Mouse (Mus musculus) ES-Bruce4 (cell line): ENCODE results near the gene Rpl13. TPM values are rescaled to one million over a fixed set of nuclear protein-coding genes. Genes with fewer than 3 reads are reported as not detected.
"Not testable (repeated sequence)": the region's sequence is repeated elsewhere in the genome, so short reads cannot be mapped to it uniquely, and the experiment has no call there.

Source experiments
- H3K27ac ChIP-seq: 2 replicates; pipeline ENCODE4 v1.5.1; 2012; ENCODE audit warnings: low read length, inconsistent platforms; ENCODE audit not compliant: insufficient read depth
- H3K27me3 ChIP-seq: 2 replicates; pipeline ENCODE4 v1.6.1; 2012; ENCODE audit warnings: mild to moderate bottlenecking, low read length, inconsistent platforms; ENCODE audit not compliant: control insufficient read depth, poor library complexity, insufficient read depth, severe bottlenecking
- H3K36me3 ChIP-seq: 2 replicates; pipeline ENCODE4 v1.6.1; 2012; ENCODE audit warnings: inconsistent platforms, mild to moderate bottlenecking, low read length, moderate library complexity; ENCODE audit not compliant: control insufficient read depth, poor library complexity, insufficient read depth, severe bottlenecking
- H3K4me1 ChIP-seq: one replicate; pipeline ENCODE4 v1.8.1; 2011; ENCODE audit warnings: low read length; ENCODE audit not compliant: control insufficient read depth, insufficient read depth
- H3K4me3 ChIP-seq: 2 replicates; pipeline ENCODE4 v1.5.1; 2011; ENCODE audit warnings: low read depth, mild to moderate bottlenecking, low read length
- H3K9ac ChIP-seq: 2 replicates; pipeline ENCODE4 v1.6.1; 2012; ENCODE audit warnings: low read depth, mild to moderate bottlenecking, inconsistent platforms; ENCODE audit not compliant: poor library complexity, severe bottlenecking
- H3K9me3 ChIP-seq: replicated peaks from 2 replicates; pipeline ENCODE4 v1.6.1; 2012; ENCODE audit warnings: mild to moderate bottlenecking, low read length, inconsistent platforms; ENCODE audit not compliant: control insufficient read depth, poor library complexity, insufficient read depth, severe bottlenecking
- CTCF ChIP-seq: IDR thresholded peaks from one replicate; pipeline ENCODE4 v1.8.1; 2011; ENCODE audit warnings: low read depth, low read length
- EP300 ChIP-seq: IDR thresholded peaks from 2 replicates; pipeline ENCODE4 v1.6.1; 2011; ENCODE audit warnings: low read depth, low read length; ENCODE audit not compliant: insufficient read depth
- POLR2A ChIP-seq: IDR thresholded peaks from one replicate; pipeline ENCODE4 v1.8.1; 2011; ENCODE audit warnings: low read length; ENCODE audit not compliant: insufficient read depth
- polyA plus RNA-seq: library from polyadenylated mRNA; stranded (reverse); fragments of >200 nt; gene quantifications from 2 replicates; pipeline ENCODE4 v1.2.4, GENCODE M21; 2011; ENCODE audit warnings: low read depth; ENCODE audit not compliant: missing spikeins, insufficient read depth, insufficient read length

Rpl13 gene
- polyA plus RNA-seq, 1 experiment = 2,592 TPM

DNA sequence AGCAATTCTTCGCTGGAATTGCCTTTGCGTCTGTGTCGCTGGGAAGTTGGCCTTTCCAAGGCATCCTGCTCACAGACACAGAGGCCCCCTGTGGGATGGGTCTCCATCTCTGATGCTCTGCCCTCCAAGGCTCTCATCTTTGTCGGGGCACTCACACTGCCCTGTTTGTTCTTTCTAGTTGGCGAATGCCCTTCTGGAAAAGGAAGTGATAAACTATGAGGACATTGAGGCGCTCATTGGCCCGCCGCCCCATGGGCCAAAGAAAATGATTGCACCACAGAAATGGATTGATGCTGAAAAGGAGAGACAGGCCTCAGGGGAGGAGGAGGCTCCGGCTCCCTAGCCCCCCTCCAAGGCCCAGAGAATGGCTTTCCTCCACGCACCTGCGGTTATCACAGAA is 4.9 kb upstream of the Rpl13 start:
- H3K9ac ChIP-seq = no peak overlapping the region
- H3K4me3 ChIP-seq = no peak overlapping the region
- no peaks in the 10 kb centered on the region for H3K27me3 ChIP-seq
- H3K27ac ChIP-seq = no peak overlapping the region
- no peaks in the 10 kb centered on the region for H3K4me1 ChIP-seq
- TF ChIP-seq CTCF (no peak), EP300 (no peak), POLR2A (no peak)
- no peaks in the 10 kb centered on the region for H3K9me3 ChIP-seq
- H3K36me3 ChIP-seq = peaks cover 11% of the 10 kb centered on the region

DNA sequence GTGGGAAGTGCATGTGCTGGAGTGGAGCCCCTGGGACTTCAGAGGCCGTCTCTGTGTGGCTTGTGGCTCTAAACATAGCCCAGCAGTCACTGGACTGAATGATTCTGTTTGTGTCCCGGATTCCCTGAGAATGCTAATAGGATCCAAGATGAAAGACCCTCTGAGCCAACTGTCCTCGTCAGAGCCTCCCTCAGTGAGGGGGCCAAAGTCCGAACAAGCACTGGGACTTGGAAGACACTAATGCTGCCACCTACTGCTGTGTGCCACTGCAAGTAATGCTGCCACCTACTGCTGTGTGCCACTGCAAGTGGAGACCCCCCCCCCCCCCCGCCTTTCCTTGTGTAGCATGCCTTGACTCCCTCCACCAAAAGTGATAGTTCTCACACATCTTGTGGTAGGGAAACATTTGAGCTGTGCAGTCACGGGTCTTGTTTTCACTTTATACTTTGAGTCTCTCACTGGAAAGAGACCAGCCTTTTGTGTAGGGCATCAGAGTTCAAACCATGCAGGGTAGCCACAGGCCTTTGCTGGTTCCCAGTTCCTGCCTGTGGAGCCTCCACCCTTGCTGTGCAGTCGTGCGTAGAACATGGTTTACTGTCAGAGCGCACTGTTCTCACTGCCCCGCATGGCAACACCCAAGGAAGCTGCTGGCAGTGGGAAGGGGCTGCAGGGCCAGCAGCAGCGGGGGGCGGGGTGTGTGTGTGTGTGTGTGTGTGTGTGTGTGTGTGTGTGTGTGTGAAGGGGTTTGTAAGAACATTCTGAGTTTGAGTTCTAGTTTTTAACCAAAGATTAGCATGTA is 4.2 kb upstream of the Rpl13 start:
- no peaks in the 10 kb centered on the region for H3K27me3 ChIP-seq
- H3K36me3 ChIP-seq = peaks cover 17% of the 10 kb centered on the region
- no peak overlapping the region for H3K9ac ChIP-seq
- no peak overlapping the region for H3K4me3 ChIP-seq
- no peak for TF ChIP-seq POLR2A
- TF ChIP-seq CTCF = peak; percentile 0
- H3K27ac ChIP-seq = no peak overlapping the region
- H3K9me3 ChIP-seq = no peaks in the 10 kb centered on the region
- no peaks in the 10 kb centered on the region for H3K4me1 ChIP-seq

- Histone ChIP-seq H3K9me3 (no peaks in the 10 kb centered on the region), H3K27me3 (no peaks in the 10 kb centered on the region), H3K36me3 (peaks cover 29% of the 10 kb centered on the region), H3K27ac (peak overlapping the region; percentile 96), H3K4me3 (peak overlapping the region; percentile 53), H3K4me1 (no peaks in the 10 kb centered on the region), H3K9ac (peak overlapping the region; percentile 97)
- TF ChIP-seq CTCF (no peak), EP300 (peak; percentile 62; the same call in 1 of the 2 replicates)
Observed at GRCm38 (mm10) chr8:123100288-123100687, 1.9 kb upstream of the Rpl13 start.

DNA sequence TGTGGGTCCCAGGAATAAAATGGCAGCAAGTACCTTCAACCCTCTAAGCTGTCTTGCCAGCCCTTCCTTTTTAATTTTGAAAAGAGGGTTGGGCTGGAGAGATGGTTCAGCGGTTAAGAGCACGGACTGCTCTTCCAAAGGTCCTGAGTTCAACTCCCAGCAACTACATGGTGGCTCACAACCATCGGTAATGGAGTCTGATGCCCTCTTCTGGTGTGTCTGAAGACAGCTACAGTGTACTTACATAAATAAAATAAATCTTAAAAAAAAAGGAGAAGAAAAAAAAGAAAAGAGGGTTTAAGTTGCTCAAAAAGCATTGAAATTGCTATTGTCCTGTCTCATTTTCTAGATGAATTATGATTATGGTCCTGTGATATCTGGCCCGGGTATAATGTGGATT is 906 bp upstream of the Rpl13 start:
- TF ChIP-seq CTCF (no peak), EP300 (no peak), POLR2A (no peak)
- peak overlapping the region; percentile 97 for H3K9ac ChIP-seq
- peak overlapping the region; percentile 96 for H3K27ac ChIP-seq
- H3K9me3 ChIP-seq = no peaks in the 10 kb centered on the region
- H3K4me1 ChIP-seq = no peaks in the 10 kb centered on the region
- H3K27me3 ChIP-seq = no peaks in the 10 kb centered on the region
- no peak overlapping the region for H3K4me3 ChIP-seq
- peaks cover 33% of the 10 kb centered on the region for H3K36me3 ChIP-seq

DNA sequence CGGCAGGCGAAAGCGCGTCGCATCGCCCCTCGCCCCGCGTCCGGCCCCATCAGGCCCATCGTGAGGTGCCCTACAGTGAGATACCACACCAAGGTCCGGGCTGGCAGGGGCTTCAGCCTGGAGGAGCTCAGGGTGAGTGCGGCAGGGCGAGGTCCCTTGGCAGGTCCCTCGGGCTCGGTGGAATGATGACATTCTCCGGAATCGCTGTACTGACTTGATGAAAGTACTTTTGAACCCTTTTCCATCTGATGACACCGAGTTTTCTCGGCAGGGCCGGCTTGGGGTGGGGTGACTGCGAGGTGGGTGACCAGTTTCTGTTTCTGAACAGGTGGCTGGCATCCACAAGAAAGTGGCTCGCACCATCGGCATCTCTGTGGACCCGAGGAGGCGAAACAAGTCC is 705 bp downstream of the Rpl13 start:
- peak overlapping the region; percentile 84 for H3K4me3 ChIP-seq
- peaks cover 33% of the 10 kb centered on the region for H3K36me3 ChIP-seq
- H3K27me3 ChIP-seq, H3K4me1 ChIP-seq, H3K9me3 ChIP-seq: not testable (repeated sequence)
- H3K27ac ChIP-seq = peak overlapping the region; percentile 73
- peak overlapping the region; percentile 97 for H3K9ac ChIP-seq

DNA sequence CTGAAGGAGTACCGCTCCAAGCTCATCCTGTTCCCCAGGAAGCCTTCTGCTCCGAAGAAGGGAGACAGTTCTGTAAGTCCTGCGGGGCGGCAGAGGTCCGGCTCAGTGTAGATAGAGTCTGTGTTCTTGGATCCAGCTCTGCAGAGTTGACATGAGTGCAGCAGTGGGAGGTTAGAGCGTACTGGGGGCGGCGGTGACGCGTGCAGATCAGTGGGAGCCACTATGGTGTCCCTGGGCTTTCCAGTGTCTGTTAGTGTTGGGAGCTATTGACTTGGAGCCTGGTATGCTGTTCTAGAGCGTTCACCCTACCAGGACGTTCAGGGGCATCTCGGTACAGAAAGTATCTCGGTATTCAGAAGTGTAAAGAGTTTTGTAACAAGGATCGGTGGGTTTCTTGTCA is 1.1 kb downstream of the Rpl13 start:
- Histone ChIP-seq H3K27me3 (no peaks in the 10 kb centered on the region), H3K9ac (peak overlapping the region; percentile 97), H3K4me1 (no peaks in the 10 kb centered on the region), H3K9me3 (no peaks in the 10 kb centered on the region), H3K27ac (peak overlapping the region; percentile 73), H3K4me3 (peak overlapping the region; percentile 84), H3K36me3 (peaks cover 33% of the 10 kb centered on the region)
- TF ChIP-seq EP300 (no peak), POLR2A (no peak), CTCF (no peak)
